Mouse (Mus musculus) liver, embryonic 14.5 days (tissue): ENCODE measurements around the gene Pknox2. TPM values are rescaled to one million over a fixed set of nuclear protein-coding genes. Genes with fewer than 3 reads are reported as not detected.

Experiments
- ATAC-seq: fragments of 200-750 bp; cut with Nextera tagmentation; 2 replicates; pipeline ENCODE4 v1.8.0; 2017; ENCODE audit warnings: moderate number of reproducible peaks, mild to moderate bottlenecking, moderate library complexity; ENCODE audit not compliant: insufficient read depth
- DNase-seq, 3 experiments: peaks; one replicate each; pipeline ENCODE4 v3.0.0-alpha.2; 2012 to 2013; ENCODE audit warnings: low read depth in 3 of 3, low spot score in 3 of 3
- H3K27ac ChIP-seq: fragments of 300-500 bp; sonication (generic); 2 replicates; pipeline ENCODE4 v1.5.1; 2014; ENCODE audit warnings: moderate library complexity, mild to moderate bottlenecking, control low read depth, inconsistent platforms
- H3K27me3 ChIP-seq: fragments of 300-500 bp; sonication (generic); 2 replicates; pipeline ENCODE4 v1.6.1; 2014; ENCODE audit warnings: mild to moderate bottlenecking, low read length, moderate library complexity; ENCODE audit not compliant: control insufficient read depth, insufficient read depth
- H3K36me3 ChIP-seq: fragments of 300-500 bp; sonication (generic); replicated peaks from 2 replicates; pipeline ENCODE4 v1.6.1; 2014; ENCODE audit warnings: low read depth; ENCODE audit not compliant: control insufficient read depth, insufficient read depth
- H3K4me1 ChIP-seq, 2 experiments: fragments of 200-500 bp in 1 of 2; fragments of 300-500 bp in 1 of 2; sonication (generic) in 1 of 2; replicated peaks; 2 replicates each; pipeline ENCODE4 v1.6.1; 2012 to 2014; ENCODE audit warnings: antibody characterized with exemption in 1 of 2, inconsistent platforms in 1 of 2, low read length in 1 of 2; ENCODE audit not compliant: control insufficient read depth in 2 of 2, insufficient read depth in 2 of 2
- H3K4me2 ChIP-seq: fragments of 300-500 bp; sonication (generic); 2 replicates; pipeline ENCODE4 v1.6.1; 2014; ENCODE audit warnings: low read depth, mild to moderate bottlenecking, control low read depth, moderate library complexity
- H3K4me3 ChIP-seq, 2 experiments: fragments of 200-500 bp in 1 of 2; fragments of 300-500 bp in 1 of 2; sonication (generic) in 1 of 2; 2 replicates each; pipeline ENCODE4 v1.5.1; 2012 to 2014; ENCODE audit warnings: low read depth in 2 of 2, low read length in 2 of 2, mild to moderate bottlenecking in 2 of 2, control low read depth in 1 of 2, inconsistent platforms in 1 of 2, moderate library complexity in 1 of 2; ENCODE audit not compliant: insufficient read depth in 1 of 2
- H3K9ac ChIP-seq: fragments of 300-500 bp; sonication (generic); replicated peaks from 2 replicates; pipeline ENCODE4 v1.6.1; 2014; ENCODE audit warnings: mild to moderate bottlenecking, control low read depth, moderate library complexity
- H3K9me3 ChIP-seq: fragments of 300-500 bp; sonication (generic); 2 replicates; pipeline ENCODE4 v1.6.1; 2016; ENCODE audit warnings: low read length, mixed read lengths; ENCODE audit not compliant: control insufficient read depth
- CTCF ChIP-seq: IDR thresholded peaks from 2 replicates; pipeline ENCODE4 v1.5.1; 2016; ENCODE audit warnings: antibody characterized with exemption, low read depth, control low read depth
- EP300 ChIP-seq: IDR thresholded peaks from 2 replicates; pipeline ENCODE4 v1.6.1; 2016; ENCODE audit warnings: antibody characterized with exemption, low read depth
- WGBS: fragments of 180-500 bp; shearing (Covaris S2); extraction: QIAGEN DNeasy Blood & Tissue Kit; methylation state at CpG from one replicate; pipeline ENCODE4 v1.1.7; 2014; ENCODE audit not compliant: insufficient replicate concordance; 5-methylcytosine and 5-hydroxymethylcytosine counted together
- polyA plus RNA-seq, 2 experiments: library from polyadenylated mRNA; depleted of rRNA in 1 of 2; stranded (reverse) in 1 of 2; unstranded in 1 of 2; fragments of >200 nt; fragmentation: Nextera tagmentation in 1 of 2; extraction: Ambion mirVana in 1 of 2; gene quantifications; 2 replicates each; pipeline versions ENCODE4 v1.2.1 to v1.2.3; 2012 to 2014

Gene Pknox2
- polyA plus RNA-seq, 2 experiments, result 0.08 to 0.18 TPM

GRCm38 (mm10) chr9:37038445-37038844 lies 108.8 kb downstream of the Pknox2 start:
- ATAC-seq (no peak), DNase-seq (no peak)
- Histone ChIP-seq H3K9me3 (no peaks in the 10 kb centered on the region), H3K27me3 (no peaks in the 10 kb centered on the region), H3K27ac (no peak overlapping the region), H3K4me2 (no peak overlapping the region), H3K36me3 (no peaks in the 10 kb centered on the region), H3K4me1 (no peaks in the 10 kb centered on the region), H3K4me3 (no peak overlapping the region), H3K9ac (no peak overlapping the region)
- 45% methylated on average over 7 of the region's 7 CpGs for WGBS
- no peak for TF ChIP-seq CTCF
- TF ChIP-seq EP300, result no peak

- Histone ChIP-seq H3K9ac (no peak overlapping the region), H3K36me3 (no peaks in the 10 kb centered on the region), H3K4me2 (no peak overlapping the region), H3K4me1 (no peaks in the 10 kb centered on the region), H3K9me3 (no peaks in the 10 kb centered on the region), H3K27me3 (no peaks in the 10 kb centered on the region), H3K27ac (no peak overlapping the region), H3K4me3 (no peak overlapping the region)
- no peak for ATAC-seq
- WGBS, result 64% methylated on average over 12 of the region's 12 CpGs
- TF ChIP-seq CTCF (no peak), EP300 (no peak)
- no peak for DNase-seq
These were observed 109.8 kb downstream of the Pknox2 start for GRCm38 (mm10) chr9:37037405-37037804.

- no peak for ATAC-seq
- 52% methylated on average over 3 of the region's 3 CpGs for WGBS
- H3K4me2 ChIP-seq, result no peak overlapping the region
These were observed 112.0 kb downstream of the Pknox2 start for GRCm38 (mm10) chr9:37035248-37035647.

GRCm38 (mm10) chr9:37034316-37034715 lies 112.9 kb downstream of the Pknox2 start:
- H3K4me2 ChIP-seq, result no peak overlapping the region
- no peak for ATAC-seq
- no peaks in the 10 kb centered on the region for H3K9me3 ChIP-seq
- H3K36me3 ChIP-seq, result no peaks in the 10 kb centered on the region
- no peaks in the 10 kb centered on the region for H3K27me3 ChIP-seq
- no peak for TF ChIP-seq CTCF
- no peak for TF ChIP-seq EP300
- no peak overlapping the region for H3K27ac ChIP-seq
- 50% methylated on average over 1 of the region's 1 CpGs for WGBS
- no peaks in the 10 kb centered on the region for H3K4me1 ChIP-seq
- H3K4me3 ChIP-seq, result no peak overlapping the region
- no peak for DNase-seq
- H3K9ac ChIP-seq, result no peak overlapping the region

More at GRCm38 (mm10) chr9:37035248-37035647, 112.0 kb downstream of the Pknox2 start:
- no peak for TF ChIP-seq EP300
- peak; percentile 34; the same call in 1 of the 2 replicates for TF ChIP-seq CTCF
- Histone ChIP-seq H3K27me3 (no peaks in the 10 kb centered on the region), H3K4me1 (no peaks in the 10 kb centered on the region), H3K36me3 (no peaks in the 10 kb centered on the region), H3K4me3 (no peak overlapping the region), H3K27ac (no peak overlapping the region), H3K9ac (no peak overlapping the region), H3K9me3 (no peaks in the 10 kb centered on the region)
- DNase-seq, result no peak

GRCm38 (mm10) chr9:37030347-37031213 lies 116.6 kb downstream of the Pknox2 start:
- Histone ChIP-seq H3K4me2 (no peak overlapping the region), H3K4me1 (no peaks in the 10 kb centered on the region), H3K4me3 (no peak overlapping the region), H3K27ac (no peak overlapping the region), H3K9ac (no peak overlapping the region), H3K27me3 (no peaks in the 10 kb centered on the region), H3K36me3 (no peaks in the 10 kb centered on the region), H3K9me3 (no peaks in the 10 kb centered on the region)
- TF ChIP-seq EP300, result no peak
- no peak for TF ChIP-seq CTCF
- no peak for ATAC-seq
- DNase-seq, result no peak
- 48% methylated on average over 9 of the region's 9 CpGs for WGBS
